ENCODE assay signal across 7 mouse cellular contexts in genomic region chr1:173420374-173420773, GRCm38 (mm10). TPM values are rescaled to one million over a fixed set of nuclear protein-coding genes. Genes with fewer than 3 reads are reported as not detected.
DNase-seq lines count a peak whose midpoint lies in the region; ATAC-seq and TF ChIP-seq lines count a peak whose summit lies in the region.

No protein-coding gene starts in this region.

- intact Hi-C loops in left cerebral cortex, adult 2 months (cut with DNase I): no loop called here

- 58% methylated on average over 6 of the region's 6 CpGs for WGBS in heart, embryonic 16.5 days
- 0% methylated on average over 5 of the region's 6 CpGs for WGBS in macrophage (ENCODE audit: missing documents)

- no peaks in the 10 kb centered on the region; the same call in 1 of the 2 replicates for H3K9me3 ChIP-seq in heart, embryonic 16.5 days (replicated peaks; ENCODE audit: control insufficient read depth, low read length)

- H3K27me3 ChIP-seq in heart, embryonic 16.5 days (ENCODE audit: control insufficient read depth, insufficient read depth, low read length): no peaks in the 10 kb centered on the region

- H3K4me1 ChIP-seq in heart, embryonic 16.5 days (ENCODE audit: control insufficient read depth, insufficient read depth, low read length): no peaks in the 10 kb centered on the region

- TF ChIP-seq CTCF in left cerebral cortex, adult 2 months (IDR thresholded peaks at IDR 0.05): no peak

- peaks cover 57% of the 10 kb centered on the region for H3K79me2 ChIP-seq in macrophage (ENCODE audit: inconsistent target)

- no peak overlapping the region for H3K9ac ChIP-seq in heart, embryonic 16.5 days (ENCODE audit: low read length)

- peak; percentile 96 for ATAC-seq in CD4-positive, CD25-positive, alpha-beta regulatory T cell, adult 4 months
- ATAC-seq in heart, embryonic 16.5 days (replicated peaks; ENCODE audit: extremely low read depth, insufficient read depth, low FRiP score): no peak

- H3K4me3 ChIP-seq in heart, embryonic 16.5 days (ENCODE audit: low read length): 0 out of 2 replicates have a peak overlapping the region, but pooled peaks have one; percentile 19
- peak overlapping the region; percentile 73 for H3K4me3 ChIP-seq in macrophage (ENCODE audit: inconsistent target)
- no peak overlapping the region for H3K4me3 ChIP-seq in left cerebral cortex, adult 2 months

- no peaks in the 10 kb centered on the region for H3K36me3 ChIP-seq in heart, embryonic 16.5 days (ENCODE audit: control insufficient read depth, insufficient read depth)
- no peaks in the 10 kb centered on the region for H3K36me3 ChIP-seq in macrophage (ENCODE audit: inconsistent target)

- DNase-seq in B cell, adult 2 months: peak; percentile 76 to 79
- no peak for DNase-seq in frontal cortex, adult 2 months (ENCODE audit: extremely low spot score in 1 of 2, low spot score in 1 of 2)
- DNase-seq in embryo, embryonic 9.5 days (ENCODE audit: extremely low spot score): no peak
- DNase-seq in left cerebral cortex, adult 2 months (ENCODE audit: extremely low spot score in 1 of 2, low spot score in 2 of 2): no peak

- no peak overlapping the region for H3K27ac ChIP-seq in heart, embryonic 16.5 days (ENCODE audit: low read length)
- peak overlapping the region; percentile 84 for H3K27ac ChIP-seq in macrophage
- no peak overlapping the region for H3K27ac ChIP-seq in left cerebral cortex, adult 2 months

- H3K4me2 ChIP-seq in heart, embryonic 16.5 days (ENCODE audit: low read depth, low read length): no peak overlapping the region

RNA-seq across cellular contexts. Expression of gene Cadm3, which starts 52.9 kb away (rescaled TPM):
- not detected for polyA plus RNA-seq in CD4-positive, CD25-positive, alpha-beta regulatory T cell, adult 4 months (2017; shearing (Covaris generic))
- 0.26 and 0.45 TPM in 2 replicates for polyA plus RNA-seq in heart, embryonic 16.5 days (2015; fragmentation: Nextera tagmentation; extraction: Ambion mirVana)
- under 1 TPM in 1 of 26 experiments, not detected in 25; 0.98 TPM for total RNA-seq in macrophage (2018; cell fraction: chromatin; rRNA removed)
- total RNA-seq in macrophage (2018; cell fraction: cytosol; rRNA removed): under 1 TPM in 5 of 26 experiments, not detected in 21; 0.05 to 0.18 (median 0.09) TPM
- total RNA-seq in macrophage (2018; cell fraction: nucleus; rRNA removed): under 1 TPM in 1 of 26 experiments, not detected in 25; 0.55 TPM
- polyA plus RNA-seq in macrophage (2018): not detected in 3 replicates
- polyA plus RNA-seq in frontal cortex, adult 2 months (2012; rRNA removed): 360 and 371 TPM in 2 replicates
- total RNA-seq in left cerebral cortex, adult 2 months (2021): 100 to 1,000 TPM; 437 to 438 TPM

Comparison
In these comparisons a context has a peak if more than half of its experiments do, and no peak if none do; other contexts are left out.
1. DNase-seq: peak in B cell, adult 2 months (2 of 2); none in frontal cortex, adult 2 months (0 of 2), embryo, embryonic 9.5 days (single experiment) and left cerebral cortex, adult 2 months (0 of 2).
2. RNA of gene Cadm3, which starts 52.9 kb away (polyA plus RNA-seq): 360 to 371 TPM in frontal cortex, adult 2 months; 0.26 to 0.45 TPM in heart, embryonic 16.5 days, not detected in CD4-positive, CD25-positive, alpha-beta regulatory T cell, adult 4 months and not detected in macrophage; every median in the first group is over 100 times any median in the second.